Mouse (Mus musculus) cerebellum, adult (tissue): ENCODE data around the gene Ccn2.
A peak's percentile ranks its signal among the peaks of the same experiment; 100 is the strongest.

ENCODE experiments used
- ATAC-seq: cut with Nextera tagmentation; 2 replicates; pipeline ENCODE4 v1.9.2; 2017; ENCODE audit warnings: mild to moderate bottlenecking, moderate library complexity, mixed read lengths; ENCODE audit not compliant: insufficient number of reproducible peaks, low FRiP score, low TSS enrichment

The Ccn2 gene

GRCm38 (mm10) chr10:24638306-24639070, 43.2 kb downstream of the Ccn2 start:
- no peak for ATAC-seq

GRCm38 (mm10) chr10:24639596-24639995, 44.4 kb downstream of the Ccn2 start:
- 0 out of 2 replicates have a peak, but pooled peaks have one; percentile 20 for ATAC-seq

- ATAC-seq, result no peak
Measured at GRCm38 (mm10) chr10:24640186-24640875, 45.1 kb downstream of the Ccn2 start.

- ATAC-seq, result no peak
Measured at GRCm38 (mm10) chr10:24641416-24642140, 46.3 kb downstream of the Ccn2 start.

- no peak for ATAC-seq
Measured at GRCm38 (mm10) chr10:24642796-24643580, 47.7 kb downstream of the Ccn2 start.

GRCm38 (mm10) chr10:24645169-24645568, 49.9 kb downstream of the Ccn2 start:
- no peak for ATAC-seq
